Mouse (Mus musculus) midbrain, embryonic 10.5 days (tissue): Measurements from ENCODE around the gene Tvp23b. TPM values are rescaled to one million over a fixed set of nuclear protein-coding genes. Genes with fewer than 3 reads are reported as not detected.

ENCODE experiments used
- DNase-seq: peaks from one replicate; pipeline ENCODE4 v3.0.0-alpha.2; 2017; ENCODE audit warnings: low spot score
- H3K27ac ChIP-seq: fragments of 300-500 bp; sonication (generic); replicated peaks from 2 replicates; pipeline ENCODE4 v1.5.1; 2016; ENCODE audit warnings: mild to moderate bottlenecking
- H3K27me3 ChIP-seq: fragments of 300-500 bp; sonication (generic); 2 replicates; pipeline ENCODE4 v1.6.1; 2016; ENCODE audit warnings: low read depth, mild to moderate bottlenecking; ENCODE audit not compliant: poor library complexity, severe bottlenecking
- H3K36me3 ChIP-seq: fragments of 300-500 bp; sonication (generic); 2 replicates; pipeline ENCODE4 v1.6.1; 2016; ENCODE audit warnings: mild to moderate bottlenecking, moderate library complexity
- H3K4me1 ChIP-seq: fragments of 300-500 bp; sonication (generic); 2 replicates; pipeline ENCODE4 v1.6.1; 2016
- H3K4me3 ChIP-seq: fragments of 300-500 bp; sonication (generic); 2 replicates; pipeline ENCODE4 v1.5.1; 2016; ENCODE audit warnings: mild to moderate bottlenecking, moderate library complexity
- H3K9me3 ChIP-seq: fragments of 300-500 bp; sonication (generic); replicated peaks from 2 replicates; pipeline ENCODE4 v1.6.1; 2016; ENCODE audit warnings: mild to moderate bottlenecking
- WGBS: fragments of 180-500 bp; shearing (Covaris S2); methylation state at CpG from one replicate; pipeline ENCODE4 v1.1.7; 2016; 5-methylcytosine and 5-hydroxymethylcytosine counted together
- polyA plus RNA-seq: library from polyadenylated mRNA; unstranded; fragments of >200 nt; fragmentation: Nextera tagmentation; extraction: Ambion mirVana; gene quantifications from 2 replicates; pipeline ENCODE4 v1.2.1, GENCODE M21; 2016

The Tvp23b gene
- polyA plus RNA-seq, 1 experiment from 2014 or later = 43.1 TPM

DNA sequence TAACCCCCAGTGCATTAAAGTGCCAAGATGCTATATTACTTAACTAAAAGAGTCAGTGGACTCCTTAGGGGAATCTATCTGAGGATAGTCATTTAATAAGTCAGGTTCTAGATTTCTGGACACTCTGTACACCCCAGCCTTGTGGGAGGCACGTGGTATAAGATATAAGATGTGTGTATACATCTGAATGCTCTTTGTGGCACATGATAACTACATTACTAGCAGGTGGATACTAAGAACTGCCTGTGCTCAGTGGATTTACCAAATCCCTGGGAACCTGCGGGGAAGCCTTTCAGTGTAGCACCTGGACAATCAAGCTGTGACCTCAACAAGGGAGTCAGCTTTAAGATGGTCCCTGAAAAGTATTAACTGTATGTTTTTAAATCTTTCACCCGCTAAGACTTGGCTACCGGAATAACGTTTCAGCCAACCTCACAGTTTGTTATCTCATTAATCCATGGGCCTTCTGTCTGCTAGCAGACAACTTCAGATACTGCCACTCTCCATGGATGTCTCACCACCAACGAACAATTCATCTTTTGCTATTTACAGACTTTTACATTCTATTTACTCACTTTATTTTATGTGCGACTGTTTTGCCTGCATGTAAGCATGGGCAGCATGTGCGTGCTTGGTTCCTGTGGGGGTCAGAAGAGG lies 9.4 kb upstream of the Tvp23b start:
- Histone ChIP-seq H3K36me3 (no peaks in the 10 kb centered on the region), H3K27me3 (no peaks in the 10 kb centered on the region), H3K9me3 (no peaks in the 10 kb centered on the region), H3K4me3 (no peak overlapping the region), H3K27ac (no peak overlapping the region), H3K4me1 (no peaks in the 10 kb centered on the region)
- no peak for DNase-seq
- WGBS = 87% methylated on average over 8 of the region's 8 CpGs

GRCm38 (mm10) chr11:62873479-62873878 lies 5.8 kb upstream of the Tvp23b start:
- no peaks in the 10 kb centered on the region for H3K27me3 ChIP-seq
- 76% methylated on average over 9 of the region's 9 CpGs for WGBS
- peaks cover 5% of the 10 kb centered on the region; the same call in 1 of the 2 replicates for H3K4me1 ChIP-seq

GRCm38 (mm10) chr11:62875696-62876095 lies 3.6 kb upstream of the Tvp23b start:
- Histone ChIP-seq H3K27ac (no peak overlapping the region), H3K36me3 (no peaks in the 10 kb centered on the region), H3K27me3 (no peaks in the 10 kb centered on the region), H3K4me1 (peaks cover 16% of the 10 kb centered on the region), H3K4me3 (no peak overlapping the region), H3K9me3 (no peaks in the 10 kb centered on the region)
- no peak for DNase-seq
- 84% methylated on average over 1 of the region's 1 CpGs for WGBS

More at GRCm38 (mm10) chr11:62873479-62873878, 5.8 kb upstream of the Tvp23b start:
- no peaks in the 10 kb centered on the region for H3K36me3 ChIP-seq
- no peaks in the 10 kb centered on the region for H3K9me3 ChIP-seq
- H3K27ac ChIP-seq = no peak overlapping the region
- DNase-seq = no peak
- H3K4me3 ChIP-seq = no peak overlapping the region

DNA sequence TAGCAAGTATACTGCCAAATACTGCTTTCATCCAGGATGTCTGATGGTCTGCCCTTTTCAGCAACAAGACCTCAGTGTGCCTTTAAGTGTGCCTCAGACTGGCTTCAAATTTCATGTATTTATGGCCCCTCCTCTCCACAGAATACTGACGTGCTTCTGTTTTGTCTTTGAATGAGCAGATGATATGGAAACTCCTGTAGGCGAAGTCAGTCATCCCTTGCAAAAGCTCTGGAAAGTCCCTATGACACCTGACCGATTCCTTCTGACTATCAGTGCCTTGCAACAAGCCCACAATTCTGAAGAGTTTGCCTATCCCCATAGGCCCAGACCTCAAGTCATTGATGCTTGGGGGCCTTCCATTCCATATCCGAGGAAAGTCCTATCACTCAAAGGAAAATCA lies 2.8 kb upstream of the Tvp23b start:
- 86% methylated on average over 4 of the region's 4 CpGs for WGBS
- H3K27me3 ChIP-seq = no peaks in the 10 kb centered on the region
- no peaks in the 10 kb centered on the region for H3K9me3 ChIP-seq
- no peak overlapping the region for H3K4me3 ChIP-seq
- no peaks in the 10 kb centered on the region for H3K36me3 ChIP-seq
- H3K4me1 ChIP-seq = peaks cover 16% of the 10 kb centered on the region
- H3K27ac ChIP-seq = no peak overlapping the region
- no peak for DNase-seq

DNA sequence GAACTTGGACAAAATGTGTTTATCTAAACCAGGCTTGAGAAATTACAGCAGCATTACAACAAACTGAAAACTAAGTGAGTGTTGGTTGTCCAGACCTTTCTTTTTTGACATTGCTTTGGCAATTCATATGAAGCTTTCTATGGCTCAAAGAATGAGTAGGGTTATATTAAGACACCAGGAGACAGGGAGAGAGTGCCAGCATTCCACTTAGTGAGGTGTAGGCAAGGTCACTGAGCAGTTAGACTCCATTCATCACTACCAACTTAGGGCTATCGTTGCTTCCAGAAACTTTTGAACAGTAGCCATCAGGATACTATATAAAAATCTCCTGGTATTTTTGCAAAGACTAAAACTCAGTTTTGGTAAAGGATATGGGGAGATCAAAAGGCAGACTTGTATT lies 1.9 kb upstream of the Tvp23b start:
- Histone ChIP-seq H3K36me3 (no peaks in the 10 kb centered on the region), H3K9me3 (no peaks in the 10 kb centered on the region), H3K27ac (no peak overlapping the region), H3K27me3 (no peaks in the 10 kb centered on the region), H3K4me1 (peaks cover 16% of the 10 kb centered on the region), H3K4me3 (no peak overlapping the region)
- DNase-seq = no peak
- WGBS = 98% methylated on average over 1 of the region's 1 CpGs

DNA sequence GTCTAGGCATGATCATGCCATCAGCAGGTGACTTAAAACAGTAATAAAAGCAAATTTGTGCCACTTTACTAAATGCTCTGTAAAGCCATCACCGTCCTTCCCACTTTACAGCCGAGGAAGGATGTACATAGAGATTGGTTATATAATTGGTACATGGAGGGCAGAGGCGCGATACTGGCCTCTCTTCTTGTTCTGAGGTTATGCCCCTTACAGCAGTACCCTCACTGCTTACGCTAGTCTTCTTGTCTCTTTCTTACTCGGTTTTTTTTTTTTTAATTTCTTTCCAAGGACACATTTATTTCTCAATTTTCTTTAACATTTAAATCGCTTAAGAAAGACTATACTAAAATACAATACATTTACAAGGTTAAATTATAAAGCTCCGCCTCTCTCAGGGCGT lies 527 bp upstream of the Tvp23b start:
- Histone ChIP-seq H3K4me1 (peaks cover 16% of the 10 kb centered on the region), H3K27me3 (no peaks in the 10 kb centered on the region), H3K4me3 (peak overlapping the region; percentile 87), H3K9me3 (no peaks in the 10 kb centered on the region), H3K36me3 (0 out of 2 replicates have a peak, but pooled peaks cover 6% of the 10 kb centered on the region), H3K27ac (peak overlapping the region; percentile 90)
- WGBS = 35% methylated on average over 9 of the region's 9 CpGs
- DNase-seq = no peak

DNA sequence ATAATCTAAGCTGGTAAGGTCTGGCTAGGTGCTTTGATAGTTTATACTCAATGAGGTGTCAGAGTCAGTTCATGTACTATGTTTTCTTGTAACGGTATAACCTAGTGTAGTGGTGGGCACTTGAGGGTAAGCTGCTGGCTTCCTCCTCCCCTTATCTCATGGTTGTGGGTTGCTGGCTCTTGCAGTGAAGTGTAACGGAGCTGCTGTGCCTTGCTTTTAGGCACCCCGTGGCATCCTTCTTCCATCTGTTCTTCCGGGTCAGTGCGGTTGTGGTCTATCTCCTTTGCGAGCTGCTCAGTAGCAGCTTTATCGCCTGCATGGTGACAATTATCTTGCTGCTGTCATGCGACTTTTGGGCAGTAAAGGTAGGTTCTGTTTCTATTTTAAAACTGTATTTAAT lies 4.2 kb downstream of the Tvp23b start:
- 93% methylated on average over 8 of the region's 8 CpGs for WGBS
- H3K27me3 ChIP-seq = no peaks in the 10 kb centered on the region
- H3K4me1 ChIP-seq = peaks cover 11% of the 10 kb centered on the region
- no peaks in the 10 kb centered on the region for H3K9me3 ChIP-seq
- H3K36me3 ChIP-seq = peaks cover 45% of the 10 kb centered on the region
- no peak for DNase-seq
- no peak overlapping the region for H3K4me3 ChIP-seq
- no peak overlapping the region for H3K27ac ChIP-seq

DNA sequence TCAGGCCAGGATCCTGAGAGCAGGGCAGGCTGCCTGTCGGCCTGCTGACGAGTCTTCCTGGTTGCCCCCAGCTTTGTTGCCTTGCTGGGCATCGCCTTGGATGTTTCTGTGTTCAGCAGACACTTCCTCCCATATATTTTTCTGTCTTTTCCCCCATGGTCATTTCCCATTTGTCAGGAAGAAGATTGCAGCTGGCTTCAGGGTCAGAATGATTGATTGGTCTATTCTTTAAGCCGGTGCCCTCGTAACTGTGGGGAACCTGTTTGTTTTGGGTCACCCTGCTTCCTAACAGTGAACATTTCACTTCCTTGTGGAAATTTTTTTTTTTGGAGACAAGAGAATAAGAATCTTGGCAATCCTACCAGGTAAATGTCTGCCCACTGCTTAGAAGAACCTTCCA lies 6.1 kb downstream of the Tvp23b start:
- Histone ChIP-seq H3K27me3 (no peaks in the 10 kb centered on the region), H3K9me3 (no peaks in the 10 kb centered on the region), H3K27ac (no peak overlapping the region), H3K4me1 (peaks cover 2% of the 10 kb centered on the region), H3K4me3 (no peak overlapping the region), H3K36me3 (peaks cover 54% of the 10 kb centered on the region)
- DNase-seq = no peak
- WGBS = 87% methylated on average over 5 of the region's 5 CpGs

DNA sequence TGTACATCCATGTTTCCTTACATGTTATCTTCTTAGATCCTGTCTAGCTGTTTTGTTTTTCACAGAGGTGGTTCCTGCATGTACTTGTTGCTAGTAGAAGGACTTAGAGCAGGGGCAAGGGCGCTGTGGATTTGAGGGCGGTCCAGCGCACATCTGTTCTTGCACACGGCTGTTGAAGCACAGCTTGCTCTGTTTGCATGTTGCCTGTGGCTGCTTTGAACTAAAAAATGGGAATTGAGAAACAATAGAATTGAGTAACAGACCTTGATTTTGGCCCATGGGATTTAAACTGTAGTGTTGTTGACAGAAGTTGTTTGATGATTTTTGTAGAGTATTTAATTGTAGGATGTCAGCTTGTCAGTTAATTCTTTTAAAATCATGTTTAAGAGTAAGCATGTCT lies 11.5 kb downstream of the Tvp23b start:
- 87% methylated on average over 4 of the region's 4 CpGs for WGBS
- Histone ChIP-seq H3K27ac (no peak overlapping the region), H3K36me3 (peaks cover 61% of the 10 kb centered on the region), H3K4me3 (no peak overlapping the region), H3K9me3 (no peaks in the 10 kb centered on the region), H3K27me3 (no peaks in the 10 kb centered on the region), H3K4me1 (no peaks in the 10 kb centered on the region)
- DNase-seq = no peak

DNA sequence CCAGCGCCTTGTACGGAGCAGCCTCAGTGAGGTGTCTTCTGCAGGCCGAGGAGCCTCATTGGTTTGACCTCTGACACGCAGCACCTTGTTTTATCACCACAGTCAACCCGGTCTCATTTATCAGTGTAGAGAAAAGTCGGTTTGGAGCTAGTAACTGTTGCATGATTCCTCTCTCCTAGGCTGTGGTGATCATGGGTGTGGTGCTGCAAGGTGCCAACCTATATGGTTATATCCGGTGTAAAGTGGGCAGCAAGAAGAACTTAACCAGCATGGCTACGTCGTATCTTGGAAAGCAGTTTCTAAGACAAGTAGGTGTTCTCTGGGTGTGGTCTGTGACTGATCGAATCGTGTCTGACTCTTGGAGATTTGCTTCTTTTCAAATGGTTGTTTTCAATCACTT lies 12.5 kb downstream of the Tvp23b start:
- H3K4me1 ChIP-seq = peaks cover 2% of the 10 kb centered on the region; the same call in 1 of the 2 replicates
- no peaks in the 10 kb centered on the region for H3K9me3 ChIP-seq
- no peaks in the 10 kb centered on the region for H3K27me3 ChIP-seq
- H3K4me3 ChIP-seq = no peak overlapping the region
- peaks cover 55% of the 10 kb centered on the region for H3K36me3 ChIP-seq
- no peak for DNase-seq
- no peak overlapping the region for H3K27ac ChIP-seq
- 92% methylated on average over 11 of the region's 11 CpGs for WGBS

GRCm38 (mm10) chr11:62901699-62902323 lies 22.6 kb downstream of the Tvp23b start:
- 40% methylated on average over 12 of the region's 12 CpGs for WGBS
- peaks cover 5% of the 10 kb centered on the region; the same call in 1 of the 2 replicates for H3K4me1 ChIP-seq
- H3K4me3 ChIP-seq = no peak overlapping the region
- DNase-seq = peak; percentile 33
- H3K27me3 ChIP-seq = no peaks in the 10 kb centered on the region
- no peak overlapping the region for H3K27ac ChIP-seq
- H3K36me3 ChIP-seq = no peaks in the 10 kb centered on the region
- H3K9me3 ChIP-seq = no peaks in the 10 kb centered on the region

DNA sequence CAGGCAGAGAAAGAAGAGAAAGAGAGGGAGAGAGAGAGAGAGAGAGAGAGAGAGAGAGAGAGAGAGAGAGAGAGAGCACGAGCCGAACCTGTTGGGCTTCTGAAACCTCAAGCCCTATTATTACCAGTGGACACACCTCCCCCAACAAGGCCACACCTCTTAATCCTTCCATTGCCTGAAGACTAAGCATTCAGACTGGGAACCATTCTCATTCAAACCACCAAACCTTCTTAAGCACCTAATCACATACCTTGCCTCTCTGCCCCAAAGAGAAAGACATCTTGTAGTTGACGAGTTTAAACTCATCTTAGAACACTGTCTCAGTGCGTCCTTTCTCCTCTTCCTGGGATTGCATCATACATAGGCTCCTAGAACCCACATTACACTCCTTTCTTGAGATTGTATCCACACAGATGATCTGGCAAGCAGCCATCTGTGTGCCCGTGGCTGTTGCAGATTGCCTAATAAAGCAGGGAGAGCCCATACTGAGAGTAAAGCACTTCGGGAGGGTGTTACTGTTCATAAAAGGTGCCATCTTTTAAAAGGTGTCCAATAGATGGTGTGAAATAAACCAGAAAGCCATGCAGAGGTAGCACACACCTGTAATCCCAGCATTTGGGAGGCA lies 24.7 kb downstream of the Tvp23b start:
- no peak overlapping the region for H3K4me3 ChIP-seq
- no peak for DNase-seq
- H3K27ac ChIP-seq = no peak overlapping the region
- H3K27me3 ChIP-seq = no peaks in the 10 kb centered on the region
- H3K36me3 ChIP-seq = no peaks in the 10 kb centered on the region
- no peaks in the 10 kb centered on the region for H3K9me3 ChIP-seq
- no peaks in the 10 kb centered on the region for H3K4me1 ChIP-seq
- WGBS = 57% methylated on average over 6 of the region's 6 CpGs

DNA sequence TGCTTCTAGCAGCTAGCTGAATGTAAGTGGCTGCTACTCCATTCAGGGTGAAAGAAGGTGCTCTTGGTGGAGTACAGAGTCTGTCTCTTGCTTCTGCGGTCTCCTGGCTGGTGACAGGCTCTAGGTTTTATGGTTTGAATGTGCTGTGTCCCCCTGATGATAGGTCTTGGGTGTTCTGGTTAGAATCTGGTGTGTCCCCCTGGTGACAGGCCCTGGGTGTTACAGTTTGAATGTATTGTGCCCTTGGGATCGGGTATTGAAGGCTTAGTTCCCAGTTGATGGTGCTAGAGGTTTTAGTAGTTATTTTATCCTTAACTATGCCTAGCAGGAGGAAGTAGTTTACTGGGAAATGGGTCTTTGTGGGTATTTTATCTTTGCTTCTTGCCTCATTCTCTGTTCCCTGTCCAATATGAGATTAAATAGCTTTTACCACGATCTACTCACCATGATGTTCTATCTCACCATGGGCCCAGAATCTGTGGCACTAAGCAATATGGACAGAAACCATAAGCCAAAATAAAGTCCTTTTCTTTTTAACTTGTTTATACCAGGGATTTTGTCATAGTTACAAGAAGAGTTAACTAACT lies 30.6 kb downstream of the Tvp23b start:
- no peak overlapping the region for H3K4me3 ChIP-seq
- WGBS = 73% methylated on average over 3 of the region's 3 CpGs

More for the DNA sequence above, 30.6 kb downstream of the Tvp23b start:
- peaks cover 10% of the 10 kb centered on the region for H3K4me1 ChIP-seq
- DNase-seq = no peak
- no peaks in the 10 kb centered on the region for H3K36me3 ChIP-seq
- H3K27me3 ChIP-seq = no peaks in the 10 kb centered on the region
- no peaks in the 10 kb centered on the region for H3K9me3 ChIP-seq
- no peak overlapping the region for H3K27ac ChIP-seq
